Comparison of ENCODE assay signal across 8 mouse cellular contexts in genomic region chr15:28181862-28182261, GRCm38 (mm10). TPM values are rescaled to one million over a fixed set of nuclear protein-coding genes. Genes with fewer than 3 reads are reported as not detected.
DNase-seq lines count a peak whose midpoint lies in the region.

No protein-coding gene starts in this region.

- H3K36me3 ChIP-seq in megakaryocyte, embryonic 14.5 days (replicated peaks; ENCODE audit: low read length): no peaks in the 10 kb centered on the region

- peak; percentile 71 for DNase-seq in ZHBTc4 (ENCODE audit: low read depth, low spot score)
- peak; percentile 55 to 77 for DNase-seq in cerebellum, postnatal 4 days (ENCODE audit: low spot score in 2 of 2)
- peak; percentile 77 for DNase-seq in gastrocnemius, postnatal 10 days
- DNase-seq in induced T-regulatory cell, adult 2 months (ENCODE audit: low read depth): peak; percentile 87
- peak; percentile 48 to 64 for DNase-seq in left cerebral cortex, adult 8-10 months (ENCODE audit: low spot score in 2 of 2)
- peak; percentile 83 to 87 for DNase-seq in right cerebral cortex, postnatal 10 days (ENCODE audit: low spot score in 2 of 2)
- peak; percentile 78 for DNase-seq in urinary bladder, postnatal 25 days (ENCODE audit: low spot score)

- no peaks in the 10 kb centered on the region for H3K9me3 ChIP-seq in megakaryocyte, embryonic 14.5 days

- peaks cover 9% of the 10 kb centered on the region for H3K27me3 ChIP-seq in megakaryocyte, embryonic 14.5 days (replicated peaks)

- peak overlapping the region; percentile 20 for H3K4me3 ChIP-seq in megakaryocyte, embryonic 14.5 days (replicated peaks)

- H3K4me1 ChIP-seq in megakaryocyte, embryonic 14.5 days: peaks cover 4% of the 10 kb centered on the region; the same call in 1 of the 2 replicates

RNA-seq across cellular contexts. Expression of gene Dnah5, which starts 21.7 kb away (rescaled TPM):
- total RNA-seq in gastrocnemius, postnatal 10 days (2021): under 1 TPM; 0.02 to 0.07 TPM
- 1 to 10 TPM; 2.0 to 2.6 (median 2.3) TPM for total RNA-seq in left cerebral cortex, adult 8-10 months (2022)
- polyA plus RNA-seq in megakaryocyte, embryonic 14.5 days (2012; ENCODE audit: insufficient read depth, low replicate concordance): 0.01 TPM in 1 of 2 replicates, not detected in the other

Comparison
In these comparisons a context has a peak if more than half of its experiments do, and no peak if none do; other contexts are left out.
1. Peak in every context shown above with its lines: DNase-seq and H3K4me3 ChIP-seq.